ENCODE assay signal across 24 mouse cellular contexts in the genomic region with DNA sequence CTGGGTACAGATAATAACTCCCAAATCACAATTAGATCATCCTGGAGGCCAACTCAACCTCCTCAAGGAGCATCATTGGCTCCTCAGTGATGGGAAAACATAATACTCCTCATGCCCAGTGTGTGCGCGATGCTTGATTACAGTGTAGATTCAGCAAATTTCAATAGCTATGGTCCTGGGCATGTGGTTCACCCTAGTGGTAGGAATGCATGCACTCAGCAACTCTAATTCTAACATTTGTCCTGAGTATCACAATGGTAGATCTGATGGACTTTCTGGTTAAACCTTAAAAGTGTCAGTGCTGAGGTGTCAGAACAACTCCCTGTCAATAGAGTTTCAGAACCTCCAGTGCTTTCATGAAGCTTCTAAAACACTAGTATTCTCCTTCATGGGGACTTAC.
A peak's percentile ranks its signal among the peaks of the same experiment; 100 is the strongest.
DNase-seq lines count a peak whose midpoint lies in the region; ATAC-seq and TF ChIP-seq lines count a peak whose summit lies in the region.
"Had no signal": no experiment of that assay in that cellular context is flagged by ENCODE, and none has a peak within 500 bp of the region (broad histone marks: within the 10 kb centered on the region; RNA-seq: fewer than 3 reads in every experiment).

No protein-coding gene starts in this region.

- H3K4me2 ChIP-seq in kidney, embryonic 16.5 days (replicated peaks; ENCODE audit: low read depth, low read length) = no peak overlapping the region
- H3K4me2 ChIP-seq: forebrain, embryonic 12.5 days; limb, embryonic 15.5 days; neural tube, embryonic 15.5 days had no signal

- H3K9me3 ChIP-seq in kidney, embryonic 16.5 days (ENCODE audit: low read length) = no peaks in the 10 kb centered on the region
- H3K9me3 ChIP-seq: forebrain, embryonic 12.5 days; limb, embryonic 15.5 days; neural tube, embryonic 15.5 days had no signal

- H3K27ac ChIP-seq in gastrocnemius, adult 2 months = no peak overlapping the region
- no peak overlapping the region for H3K27ac ChIP-seq in kidney, embryonic 16.5 days (ENCODE audit: low read length)
- H3K27ac ChIP-seq: forebrain, embryonic 12.5 days; limb, embryonic 15.5 days; neural tube, embryonic 15.5 days had no signal

- peak; percentile 15 for TF ChIP-seq CTCF in gastrocnemius, adult 2 months (IDR thresholded peaks at IDR 0.05)
- TF ChIP-seq CTCF in Patski (IDR thresholded peaks at IDR 0.05) = peak; percentile 16

- CTCF ChIA-PET in Patski (lab: Charles Lee) = no interaction called here

- H3K9ac ChIP-seq in kidney, embryonic 16.5 days (replicated peaks; ENCODE audit: low read length) = no peak overlapping the region
- H3K9ac ChIP-seq: forebrain, embryonic 12.5 days; limb, embryonic 15.5 days; liver, postnatal 0 days; neural tube, embryonic 15.5 days had no signal

- WGBS in kidney, embryonic 16.5 days = 90% methylated on average over 2 of the region's 2 CpGs

- no peaks in the 10 kb centered on the region for H3K4me1 ChIP-seq in kidney, embryonic 16.5 days (ENCODE audit: insufficient read depth, low read length)
- H3K4me1 ChIP-seq: forebrain, embryonic 12.5 days; limb, embryonic 15.5 days; neural tube, embryonic 15.5 days had no signal

- POLR2A ChIA-PET in Patski (lab: Charles Lee) = no interaction called here

- H3K27me3 ChIP-seq in kidney, embryonic 16.5 days (ENCODE audit: insufficient read depth, low read length) = no peaks in the 10 kb centered on the region
- H3K27me3 ChIP-seq in Patski = peaks cover 7% of the 10 kb centered on the region
- H3K27me3 ChIP-seq: forebrain, embryonic 12.5 days; limb, embryonic 15.5 days; neural tube, embryonic 15.5 days had no signal

- in situ Hi-C loops in Patski (cut with MboI; ENCODE audit: low pct_unique_long_range_greater_than_20kb) = no loop called here

- DNase-seq in gastrocnemius, adult 2 months = no peak
- no peak for DNase-seq in gastrocnemius, postnatal 10 days
- DNase-seq in kidney, adult 9 months = peak; percentile 21
- peak; percentile 19 for DNase-seq in 3T3-L1 (ENCODE audit: low read depth, low spot score)
- DNase-seq in Patski (ENCODE audit: low read depth, low spot score) = no peak
- no peak for DNase-seq in B cell, adult 2 months
- DNase-seq in cerebellum, postnatal 4 days (ENCODE audit: low spot score in 2 of 2) = no peak
- DNase-seq: adrenal gland, postnatal 36 days; cerebellum, adult 18-20 months; cerebellum, postnatal 36 days; gastrocnemius, postnatal 25 days; heart, postnatal 10 days; layer of hippocampus, postnatal 36 days; liver, postnatal 0 days; lung, postnatal 4 days; right cerebral cortex, postnatal 25 days; thymus, adult 18-20 months; thymus, postnatal 4 days had no signal

- no peaks in the 10 kb centered on the region for H3K36me3 ChIP-seq in kidney, embryonic 16.5 days (ENCODE audit: insufficient read depth, low read length)
- H3K36me3 ChIP-seq: forebrain, embryonic 12.5 days; limb, embryonic 15.5 days; neural tube, embryonic 15.5 days had no signal

- ATAC-seq in kidney, embryonic 16.5 days (ENCODE audit: low FRiP score, low TSS enrichment) = no peak
- ATAC-seq in Patski = no peak
- ATAC-seq: inflammation-experienced regulatory T-cells, adult 6 months; liver, postnatal 0 days; midbrain, embryonic 16.5 days had no signal

- no peak overlapping the region for H3K4me3 ChIP-seq in gastrocnemius, adult 2 months
- no peak overlapping the region for H3K4me3 ChIP-seq in kidney, embryonic 16.5 days (ENCODE audit: low read length)
- H3K4me3 ChIP-seq: forebrain, embryonic 12.5 days; limb, embryonic 15.5 days; neural tube, embryonic 15.5 days had no signal

- intact Hi-C loops in gastrocnemius, adult 2 months (cut with DNase I) = no loop called here

Comparison
In these comparisons a context has a peak if more than half of its experiments do, and no peak if none do; other contexts are left out.
1. DNase-seq: peak in kidney, adult 9 months (single experiment) and 3T3-L1 (single experiment); none in gastrocnemius, adult 2 months (single experiment), gastrocnemius, postnatal 10 days (single experiment), Patski (single experiment), B cell, adult 2 months (0 of 2) and cerebellum, postnatal 4 days (0 of 2).